Mouse (Mus musculus) thymus, adult 2 months (tissue): ENCODE results near the gene Sema4b. TPM values are rescaled to one million over a fixed set of nuclear protein-coding genes. Genes with fewer than 3 reads are reported as not detected.

Experiments
- DNase-seq: peaks from one replicate; pipeline ENCODE4 v3.0.0; 2021
- H3K27ac ChIP-seq: fragments of 200-500 bp; 2 replicates; pipeline ENCODE4 v1.5.1; 2012; ENCODE audit warnings: low read length, control low read depth; ENCODE audit not compliant: control insufficient read depth, insufficient read depth
- H3K27me3 ChIP-seq: fragments of 200-500 bp; 2 replicates; pipeline ENCODE4 v1.6.1; 2012; ENCODE audit warnings: mild to moderate bottlenecking, low read length, moderate library complexity, mixed read lengths; ENCODE audit not compliant: control insufficient read depth, insufficient read depth
- H3K36me3 ChIP-seq: fragments of 200-500 bp; 2 replicates; pipeline ENCODE4 v1.6.1; 2012; ENCODE audit warnings: mild to moderate bottlenecking, low read length, moderate library complexity; ENCODE audit not compliant: control insufficient read depth, insufficient read depth
- H3K4me1 ChIP-seq: fragments of 200-500 bp; replicated peaks from 2 replicates; pipeline ENCODE4 v1.6.1; 2012; ENCODE audit warnings: low read length; ENCODE audit not compliant: control insufficient read depth, insufficient read depth
- H3K4me3 ChIP-seq: fragments of 200-500 bp; 2 replicates; pipeline ENCODE4 v1.5.1; 2012; ENCODE audit warnings: mild to moderate bottlenecking, low read length, control low read depth, moderate library complexity; ENCODE audit not compliant: control insufficient read depth, insufficient read depth
- CTCF ChIP-seq: fragments of 200-500 bp; IDR thresholded peaks from 2 replicates; pipeline ENCODE4 v1.5.1; 2012; ENCODE audit warnings: mild to moderate bottlenecking, control low read depth, low read length, moderate library complexity, borderline replicate concordance; ENCODE audit not compliant: control insufficient read depth, poor library complexity, insufficient read depth; ENCODE audit errors: extremely low read depth
- POLR2A ChIP-seq: fragments of 200-500 bp; IDR thresholded peaks from 2 replicates; pipeline ENCODE4 v1.6.1; 2012; ENCODE audit warnings: mild to moderate bottlenecking, low read length, control low read depth, moderate library complexity; ENCODE audit not compliant: control insufficient read depth, poor library complexity, insufficient read depth; ENCODE audit errors: extremely low read depth
- WGBS: fragments of 180-500 bp; shearing (Covaris S2); methylation state at CpG from one replicate; pipeline ENCODE4 v1.1.7; 2018; 5-methylcytosine and 5-hydroxymethylcytosine counted together
- polyA plus RNA-seq: library from polyadenylated mRNA; depleted of rRNA; stranded (reverse); fragments of >200 nt; gene quantifications from 2 replicates; pipeline ENCODE4 v1.2.3, GENCODE M21; 2012

Sema4b gene
- polyA plus RNA-seq, 1 experiment: 37.4 TPM

- H3K4me1 ChIP-seq: peaks cover 5% of the 10 kb centered on the region; the same call in 1 of the 2 replicates
- H3K4me3 ChIP-seq: no peak overlapping the region
- no peak for TF ChIP-seq CTCF
- no peaks in the 10 kb centered on the region for H3K36me3 ChIP-seq
- no peaks in the 10 kb centered on the region for H3K27me3 ChIP-seq
- H3K27ac ChIP-seq: no peak overlapping the region
- 82% methylated on average over 7 of the region's 7 CpGs for WGBS
- no peak for DNase-seq
Measured at GRCm38 (mm10) chr7:80160293-80160944, 26.2 kb upstream of the Sema4b start.

GRCm38 (mm10) chr7:80160945-80161306 is 25.7 kb upstream of the Sema4b start:
- peaks cover 5% of the 10 kb centered on the region; the same call in 1 of the 2 replicates for H3K4me1 ChIP-seq
- no peaks in the 10 kb centered on the region for H3K36me3 ChIP-seq
- H3K4me3 ChIP-seq: no peak overlapping the region
- 81% methylated on average over 8 of the region's 8 CpGs for WGBS
- H3K27me3 ChIP-seq: no peaks in the 10 kb centered on the region
- no peak overlapping the region for H3K27ac ChIP-seq
- DNase-seq: no peak
- no peak for TF ChIP-seq CTCF
- TF ChIP-seq POLR2A: no peak

- H3K27ac ChIP-seq: no peak overlapping the region
- no peaks in the 10 kb centered on the region for H3K36me3 ChIP-seq
- peaks cover 2% of the 10 kb centered on the region for H3K4me1 ChIP-seq
- no peak overlapping the region for H3K4me3 ChIP-seq
- H3K27me3 ChIP-seq: no peaks in the 10 kb centered on the region
- 82% methylated on average over 5 of the region's 5 CpGs for WGBS
- DNase-seq: no peak
- no peak for TF ChIP-seq CTCF
- no peak for TF ChIP-seq POLR2A
Measured at GRCm38 (mm10) chr7:80165432-80165831, 21.2 kb upstream of the Sema4b start.

GRCm38 (mm10) chr7:80166740-80167139 is 19.9 kb upstream of the Sema4b start:
- H3K4me1 ChIP-seq: peaks cover 11% of the 10 kb centered on the region
- 18% methylated on average over 7 of the region's 7 CpGs for WGBS
- H3K27me3 ChIP-seq: no peaks in the 10 kb centered on the region
- DNase-seq: no peak
- TF ChIP-seq CTCF (no peak), POLR2A (no peak)
- H3K4me3 ChIP-seq: no peak overlapping the region
- H3K36me3 ChIP-seq: no peaks in the 10 kb centered on the region
- H3K27ac ChIP-seq: no peak overlapping the region

GRCm38 (mm10) chr7:80169847-80170246 is 16.8 kb upstream of the Sema4b start:
- H3K4me1 ChIP-seq: peaks cover 16% of the 10 kb centered on the region
- TF ChIP-seq CTCF (no peak), POLR2A (no peak)
- 97% methylated on average over 2 of the region's 2 CpGs for WGBS
- H3K27ac ChIP-seq: no peak overlapping the region
- H3K4me3 ChIP-seq: no peak overlapping the region
- no peaks in the 10 kb centered on the region for H3K27me3 ChIP-seq
- no peaks in the 10 kb centered on the region for H3K36me3 ChIP-seq
- no peak for DNase-seq

GRCm38 (mm10) chr7:80171345-80171744 is 15.3 kb upstream of the Sema4b start:
- H3K36me3 ChIP-seq: no peaks in the 10 kb centered on the region
- H3K27ac ChIP-seq: no peak overlapping the region
- peaks cover 13% of the 10 kb centered on the region for H3K4me1 ChIP-seq
- DNase-seq: no peak
- H3K4me3 ChIP-seq: no peak overlapping the region
- TF ChIP-seq CTCF (no peak), POLR2A (no peak)
- 63% methylated on average over 8 of the region's 8 CpGs for WGBS
- H3K27me3 ChIP-seq: no peaks in the 10 kb centered on the region
